Mouse (Mus musculus): ENCODE results near the gene Hist2h2be. TPM values are rescaled to one million over a fixed set of nuclear protein-coding genes. Genes with fewer than 3 reads are reported as not detected.

The Hist2h2be gene
- total RNA-seq, 2 experiments from 2014 or later, result 6.9 to 10.8 TPM

DNA sequence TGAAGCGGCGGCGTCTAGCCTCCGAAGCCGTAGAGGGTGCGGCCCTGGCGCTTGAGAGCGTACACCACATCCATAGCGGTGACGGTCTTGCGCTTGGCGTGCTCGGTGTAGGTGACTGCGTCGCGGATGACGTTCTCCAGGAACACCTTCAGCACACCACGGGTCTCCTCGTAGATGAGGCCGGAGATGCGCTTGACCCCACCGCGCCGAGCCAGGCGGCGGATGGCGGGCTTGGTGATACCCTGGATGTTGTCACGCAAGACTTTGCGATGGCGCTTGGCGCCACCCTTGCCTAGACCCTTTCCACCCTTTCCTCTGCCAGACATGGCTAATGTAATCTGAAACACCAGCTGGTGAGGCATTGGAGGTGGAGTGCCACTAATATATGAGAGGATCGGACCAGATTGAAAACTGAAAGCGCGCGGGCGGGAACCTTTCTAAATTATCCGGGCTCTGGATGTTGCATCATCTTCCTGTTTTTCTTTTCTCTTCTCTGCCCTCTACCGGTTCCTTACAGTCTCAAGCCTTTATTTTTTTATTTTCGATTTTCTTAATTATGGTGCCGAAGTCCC lies 42.1 kb downstream of the Hist2h2be start, which contains the start of gene Hist2h4:
Gene Hist2h4 (minus strand): TSS at position 333 of the 572 bp plus-strand sequence.
- DNase-seq, result peak; percentile 95

DNA sequence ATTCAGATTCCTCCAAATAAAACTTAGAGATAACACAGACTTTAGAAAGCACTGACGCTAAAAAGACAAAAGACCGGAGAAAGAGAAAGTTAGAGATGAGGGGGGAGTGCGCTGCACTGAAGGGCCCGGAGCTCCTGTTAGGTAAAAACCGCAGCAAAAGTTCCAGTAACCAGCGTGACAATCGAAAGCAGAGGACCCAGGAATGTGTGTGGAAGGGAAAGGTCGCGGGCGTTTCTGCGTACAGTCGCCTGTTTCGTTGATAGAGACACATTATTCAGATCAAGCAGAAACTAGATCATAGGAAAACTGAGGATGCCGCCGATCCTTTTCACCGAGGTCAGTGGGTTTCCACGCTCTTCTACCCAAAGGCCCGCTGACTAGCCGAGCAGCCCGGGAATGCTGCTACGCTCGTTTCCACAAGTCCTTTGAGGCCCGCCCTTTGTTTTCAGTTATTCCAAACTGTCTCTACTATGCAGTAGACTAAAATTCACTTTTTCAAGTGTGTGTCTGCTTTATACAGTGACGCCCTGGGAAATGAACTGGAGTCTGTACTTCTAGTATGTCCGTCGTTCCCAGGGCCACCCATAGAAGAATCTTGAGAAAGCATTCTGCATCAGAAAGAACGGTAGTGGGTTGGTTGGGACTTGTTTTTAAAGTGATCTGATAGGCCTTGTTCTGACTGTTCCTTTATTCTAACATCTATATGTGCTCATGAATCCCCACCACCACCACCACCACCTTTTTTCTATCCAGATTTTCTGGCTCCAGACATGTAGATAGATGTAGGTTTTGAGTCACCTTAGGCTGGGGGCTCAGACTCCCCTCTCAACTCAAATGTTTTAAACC lies 42.9 kb downstream of the Hist2h2be start:
- peak; percentile 66 for DNase-seq

DNA sequence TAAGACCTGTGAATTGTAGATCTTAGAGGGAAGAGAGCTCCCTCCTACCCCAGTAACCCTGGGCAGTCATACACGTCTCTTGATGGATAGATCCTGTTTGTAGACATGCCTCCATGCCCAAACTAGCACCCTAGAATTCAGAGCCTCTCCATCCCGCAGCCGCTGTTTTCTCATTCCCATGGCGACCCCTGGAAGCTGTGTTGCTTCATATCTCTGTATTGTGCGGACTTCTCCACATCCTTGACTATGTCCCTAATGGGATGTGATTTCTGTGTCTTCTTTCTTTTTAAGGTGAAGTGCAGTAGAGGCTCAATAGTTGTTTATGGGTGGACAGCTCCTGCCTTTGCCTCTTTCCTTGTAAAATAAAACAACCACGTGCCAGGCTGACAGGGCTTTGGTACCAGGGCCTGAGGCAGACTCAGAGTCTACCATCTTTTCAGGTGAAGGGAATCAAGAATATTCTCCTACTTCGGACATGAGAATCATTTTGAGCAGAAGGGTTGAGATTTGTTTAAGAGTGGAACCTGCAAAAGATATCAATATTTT lies 43.6 kb downstream of the Hist2h2be start:
- no peak for DNase-seq

DNA sequence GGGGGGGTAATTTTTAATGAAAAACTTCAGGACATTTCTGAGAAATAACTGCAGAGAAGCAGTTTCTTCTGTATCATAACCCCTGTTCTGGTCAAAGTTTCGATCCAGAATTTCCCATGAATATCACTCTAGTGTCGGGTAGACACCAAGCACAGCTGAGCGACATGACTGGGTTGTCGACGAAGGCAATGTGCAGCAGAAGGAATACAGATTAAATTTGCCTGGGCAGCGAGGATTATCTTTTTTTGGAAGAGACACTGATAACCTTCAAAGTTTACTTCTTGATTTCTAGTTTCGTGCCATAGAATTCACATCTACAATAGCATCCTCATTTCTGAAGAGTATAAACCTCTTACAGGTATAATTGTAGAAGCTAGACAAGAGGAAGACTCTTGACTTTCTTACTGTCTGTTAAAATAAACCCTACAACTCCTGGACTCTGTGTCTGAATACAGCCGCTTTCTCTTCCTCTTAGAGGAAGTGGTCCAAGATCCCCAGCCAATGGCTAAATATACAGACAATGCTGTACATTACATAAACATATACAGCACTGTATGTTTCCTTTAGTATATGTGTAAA lies 45.3 kb downstream of the Hist2h2be start:
- no peak for DNase-seq

DNA sequence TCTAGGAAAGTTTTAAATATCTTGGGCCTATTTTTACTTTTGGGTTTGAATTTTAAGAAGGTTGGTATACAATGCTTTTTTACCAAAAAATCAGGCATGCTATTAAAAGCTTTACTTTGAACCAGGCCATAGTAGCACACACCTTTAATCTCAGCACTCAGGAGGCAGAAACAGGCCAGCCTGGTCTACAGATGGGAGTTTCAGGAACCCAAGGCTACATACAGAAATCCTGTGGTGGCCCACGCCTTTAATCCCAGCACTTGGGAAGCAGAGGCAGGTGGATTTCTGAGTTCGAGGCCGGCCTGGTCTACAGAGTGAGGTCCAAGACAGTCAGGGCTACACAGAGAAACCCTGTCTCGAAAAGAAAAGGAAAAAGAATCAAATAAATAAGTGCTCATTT lies 46.6 kb downstream of the Hist2h2be start:
- DNase-seq, result no peak

DNA sequence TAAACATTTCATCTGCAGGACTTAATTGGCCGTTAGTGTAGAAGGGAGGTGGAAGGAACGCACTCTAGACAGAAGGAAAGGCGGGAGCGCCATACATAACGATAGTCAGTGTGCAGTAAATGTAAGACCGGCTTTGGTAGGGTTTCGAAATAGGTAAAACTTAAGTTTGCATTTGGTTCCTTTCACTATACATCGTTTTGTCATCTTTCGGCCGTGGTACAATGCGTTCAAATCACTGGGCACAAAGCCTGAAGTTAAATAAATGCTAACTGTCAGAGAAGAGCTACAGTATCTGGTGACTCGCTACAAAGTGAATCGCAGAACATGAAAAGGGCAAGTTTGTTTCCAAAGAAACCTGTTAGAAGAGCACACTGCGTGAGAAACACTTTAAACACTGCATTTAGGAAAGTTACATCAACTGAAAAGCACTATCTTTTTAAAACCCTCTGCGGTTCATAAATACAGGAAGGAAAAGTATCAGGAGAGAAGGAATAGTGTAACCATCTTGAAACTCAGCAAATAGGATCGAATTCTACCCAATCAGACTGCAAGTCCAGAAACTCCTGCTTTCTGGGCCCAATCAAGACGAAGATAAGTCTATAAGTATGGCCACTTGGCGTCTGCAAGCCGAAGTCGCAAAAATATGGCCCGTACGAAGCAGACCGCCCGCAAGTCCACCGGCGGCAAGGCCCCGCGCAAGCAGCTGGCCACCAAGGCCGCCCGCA lies 47.3 kb downstream of the Hist2h2be start, which contains the start of gene Hist2h3b:
Gene Hist2h3b (plus strand): TSS at position 604 of the 725 bp plus-strand sequence.
- DNase-seq, result peak; percentile 91

DNA sequence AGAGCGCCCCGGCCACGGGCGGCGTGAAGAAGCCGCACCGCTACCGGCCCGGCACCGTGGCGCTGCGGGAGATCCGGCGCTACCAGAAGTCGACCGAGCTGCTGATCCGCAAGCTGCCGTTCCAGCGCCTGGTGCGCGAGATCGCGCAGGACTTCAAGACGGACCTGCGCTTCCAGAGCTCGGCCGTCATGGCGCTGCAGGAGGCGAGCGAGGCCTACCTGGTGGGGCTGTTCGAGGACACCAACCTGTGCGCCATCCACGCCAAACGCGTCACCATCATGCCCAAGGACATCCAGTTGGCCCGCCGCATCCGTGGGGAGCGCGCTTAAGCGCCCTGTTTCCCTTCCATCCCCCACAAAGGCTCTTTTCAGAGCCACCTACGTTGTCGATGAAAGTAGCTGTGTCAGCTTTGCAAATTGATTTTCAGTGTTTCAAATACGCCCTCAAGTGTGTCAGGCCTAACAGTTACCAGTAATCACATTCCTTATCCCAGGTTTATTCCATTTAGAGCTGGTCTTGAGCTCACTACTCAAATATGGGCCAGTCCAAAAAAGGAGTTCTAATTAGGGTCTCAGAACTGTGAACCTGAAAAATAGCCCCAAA lies 48.0 kb downstream of the Hist2h2be start:
- peak; percentile 26 for DNase-seq

DNA sequence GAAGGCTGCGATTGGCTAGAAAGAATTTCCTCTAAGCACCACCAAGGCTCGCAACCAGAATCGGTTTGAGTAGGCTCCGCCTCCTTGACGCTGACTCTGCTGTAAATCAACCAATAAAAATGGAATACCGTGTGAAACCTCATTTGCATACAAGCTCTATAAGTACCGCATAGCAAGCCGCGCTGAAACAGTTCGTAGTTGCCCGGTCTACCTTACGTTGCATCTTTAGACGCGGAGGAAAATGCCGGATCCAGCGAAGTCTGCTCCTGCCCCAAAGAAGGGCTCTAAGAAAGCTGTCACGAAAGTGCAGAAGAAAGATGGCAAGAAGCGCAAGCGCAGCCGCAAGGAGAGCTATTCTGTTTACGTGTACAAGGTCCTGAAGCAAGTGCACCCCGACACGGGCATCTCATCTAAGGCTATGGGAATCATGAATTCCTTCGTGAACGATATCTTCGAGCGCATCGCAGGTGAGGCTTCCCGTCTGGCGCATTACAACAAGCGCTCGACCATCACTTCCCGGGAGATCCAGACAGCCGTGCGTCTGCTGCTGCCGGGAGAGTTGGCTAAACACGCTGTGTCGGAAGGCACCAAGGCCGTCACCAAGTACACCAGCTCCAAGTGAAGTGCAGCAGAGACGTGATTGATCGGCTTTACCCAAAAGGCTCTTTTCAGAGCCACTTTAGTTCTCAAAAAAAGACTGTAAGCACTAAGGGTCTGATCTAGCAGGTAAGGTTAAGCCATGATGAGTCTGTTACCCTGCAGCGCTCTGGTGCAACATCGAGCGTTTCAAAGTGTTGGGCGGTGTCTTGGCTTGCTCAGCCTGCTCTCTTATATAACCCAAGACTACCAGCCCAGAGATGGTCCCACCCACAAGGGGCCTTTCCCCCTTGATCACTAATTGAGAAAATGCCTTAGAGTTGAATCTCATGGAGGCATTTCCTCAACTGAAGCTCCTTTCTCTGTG lies 48.9 kb downstream of the Hist2h2be start, which contains the start of gene Hist2h2bb:
Gene Hist2h2bb (plus strand): TSS at position 242 of the 964 bp plus-strand sequence.
- DNase-seq, result peak; percentile 89

Small RNA genes lying within 50 kb of the gene (microRNA-seq; reads per million reads assigned to microRNA genes)
- gene Gm44492, result not detected
- gene Gm47311, result not detected
- not detected for gene Gm47313

Other genes with a start within 250 kb of the Hist2h2be start
- 10 to 100 TPM; 34.0 to 36.7 TPM for gene Plekho1, start 225.1 kb upstream of the Hist2h2be start, total RNA-seq (2021)
- 10 to 100 TPM; 31.7 to 35.0 TPM for gene Vps45, start 162.7 kb upstream of the Hist2h2be start, total RNA-seq (2021)
- gene Otud7b, start 116.6 kb upstream of the Hist2h2be start, total RNA-seq (2021), result 10 to 100 TPM; 32.3 to 33.4 TPM
- gene Mtmr11, start 59.1 kb upstream of the Hist2h2be start, total RNA-seq (2021), result 10 to 100 TPM; 13.0 to 17.1 TPM
- gene Sf3b4, start 48.8 kb upstream of the Hist2h2be start, total RNA-seq (2021), result 10 to 100 TPM; 50.4 to 50.9 TPM
- 10 to 100 TPM in 1 of 2 experiments, 1 to 10 TPM in 1; 9.5 to 14.2 TPM for gene Sv2a, start 40.0 kb upstream of the Hist2h2be start, total RNA-seq (2021)
- gene Bola1, start 1.4 kb upstream of the Hist2h2be start, total RNA-seq (2021), result 10 to 100 TPM; 28.6 to 31.3 TPM
- gene Hist2h2ab, start 1.3 kb upstream of the Hist2h2be start, total RNA-seq (2021), result 10 to 100 TPM; 17.5 to 21.2 TPM
- 100 to 1,000 TPM; 154 to 170 TPM for gene Hist2h2ac, start 239 bp upstream of the Hist2h2be start, total RNA-seq (2021)
- 100 to 1,000 TPM; 135 to 152 TPM for gene Hist2h3c2, start 18.0 kb downstream of the Hist2h2be start, total RNA-seq (2021)
- 1,000 to 10,000 TPM in 1 of 2 experiments, 100 to 1,000 TPM in 1; 944 to 1,071 TPM for gene Hist2h2aa2, start 19.2 kb downstream of the Hist2h2be start, total RNA-seq (2021)
- gene Hist2h2aa1, start 24.4 kb downstream of the Hist2h2be start, total RNA-seq (2021), result 10 to 100 TPM; 27.3 to 37.4 TPM
- under 1 TPM in 1 of 2 experiments, not detected in 1; 0.39 TPM for gene Hist2h3c1, start 25.6 kb downstream of the Hist2h2be start, total RNA-seq (2021)
- gene Hist2h4, start 42.2 kb downstream of the Hist2h2be start, total RNA-seq (2021), result 10 to 100 TPM; 71.1 to 77.9 TPM
- gene Hist2h3b, start 47.5 kb downstream of the Hist2h2be start, total RNA-seq (2021), result 100 to 1,000 TPM; 500 to 681 TPM
- gene Hist2h2bb, start 48.6 kb downstream of the Hist2h2be start, total RNA-seq (2021), result 100 to 1,000 TPM; 491 to 635 TPM
- gene Fcgr1, start 72.8 kb downstream of the Hist2h2be start, total RNA-seq (2021), result under 1 TPM; 0.84 to 0.88 TPM
- gene BC107364, start 231.2 kb downstream of the Hist2h2be start, total RNA-seq (2021), result not detected